Mouse (Mus musculus) brain, embryonic 14.5 days (tissue): ENCODE results near the gene Cyp26b1. TPM values are rescaled to one million over a fixed set of nuclear protein-coding genes. Genes with fewer than 3 reads are reported as not detected.
A peak's percentile ranks its signal among the peaks of the same experiment; 100 is the strongest.

Source experiments
- DNase-seq: peaks from one replicate; pipeline ENCODE4 v3.0.0-alpha.2; 2011; ENCODE audit warnings: low read depth
- CTCF ChIP-seq: fragments of 200-500 bp; IDR thresholded peaks from 2 replicates; pipeline ENCODE4 v1.5.1; 2012; ENCODE audit warnings: inconsistent platforms, mild to moderate bottlenecking, moderate library complexity, borderline replicate concordance; ENCODE audit not compliant: insufficient read depth, insufficient read length; ENCODE audit errors: extremely low read depth
- POLR2A ChIP-seq: fragments of 200-500 bp; IDR thresholded peaks from 2 replicates; pipeline ENCODE4 v1.6.1; 2012; ENCODE audit warnings: mild to moderate bottlenecking, inconsistent platforms, borderline replicate concordance; ENCODE audit not compliant: poor library complexity, insufficient read depth, insufficient read length, severe bottlenecking; ENCODE audit errors: extremely low read depth
- polyA plus RNA-seq: library from polyadenylated mRNA; depleted of rRNA; stranded (reverse); fragments of >200 nt; gene quantifications from 2 replicates; pipeline ENCODE4 v1.2.3, GENCODE M21; 2012

The Cyp26b1 gene
- polyA plus RNA-seq, 1 experiment = 56.1 TPM

GRCm38 (mm10) chr6:84598725-84599124 lies 5.0 kb upstream of the Cyp26b1 start:
- no peak for TF ChIP-seq POLR2A
- TF ChIP-seq CTCF = no peak
- no peak for DNase-seq

- DNase-seq = peak; percentile 72
- no peak for TF ChIP-seq POLR2A
- TF ChIP-seq CTCF = no peak
Observed at GRCm38 (mm10) chr6:84594626-84595025, 918 bp upstream of the Cyp26b1 start.

- DNase-seq = no peak
- TF ChIP-seq POLR2A = no peak
- no peak for TF ChIP-seq CTCF
Observed at GRCm38 (mm10) chr6:84590961-84591745, 2.6 kb downstream of the Cyp26b1 start.

- TF ChIP-seq CTCF (peak; percentile 92), POLR2A (no peak)
- DNase-seq = peak; percentile 90
Observed at GRCm38 (mm10) chr6:84589742-84590686, 3.7 kb downstream of the Cyp26b1 start.

GRCm38 (mm10) chr6:84588895-84589652 lies 4.6 kb downstream of the Cyp26b1 start:
- peak; percentile 73 for DNase-seq
- TF ChIP-seq POLR2A (no peak), CTCF (no peak)

GRCm38 (mm10) chr6:84588221-84588894 lies 5.3 kb downstream of the Cyp26b1 start:
- DNase-seq = peak; percentile 35

GRCm38 (mm10) chr6:84587471-84588101 lies 6.1 kb downstream of the Cyp26b1 start:
- TF ChIP-seq CTCF (no peak), POLR2A (no peak)
- peak; percentile 60 for DNase-seq

More at GRCm38 (mm10) chr6:84588221-84588894, 5.3 kb downstream of the Cyp26b1 start:
- TF ChIP-seq POLR2A = no peak
- no peak for TF ChIP-seq CTCF

GRCm38 (mm10) chr6:84586551-84587200 lies 7.0 kb downstream of the Cyp26b1 start:
- no peak for DNase-seq
- TF ChIP-seq CTCF = no peak
- TF ChIP-seq POLR2A = no peak

GRCm38 (mm10) chr6:84585686-84586300 lies 7.9 kb downstream of the Cyp26b1 start:
- DNase-seq = peak; percentile 22
- no peak for TF ChIP-seq POLR2A
- TF ChIP-seq CTCF = no peak
